Mouse (Mus musculus): ENCODE data around the gene Rplp2.

Gene Rplp2

DNA sequence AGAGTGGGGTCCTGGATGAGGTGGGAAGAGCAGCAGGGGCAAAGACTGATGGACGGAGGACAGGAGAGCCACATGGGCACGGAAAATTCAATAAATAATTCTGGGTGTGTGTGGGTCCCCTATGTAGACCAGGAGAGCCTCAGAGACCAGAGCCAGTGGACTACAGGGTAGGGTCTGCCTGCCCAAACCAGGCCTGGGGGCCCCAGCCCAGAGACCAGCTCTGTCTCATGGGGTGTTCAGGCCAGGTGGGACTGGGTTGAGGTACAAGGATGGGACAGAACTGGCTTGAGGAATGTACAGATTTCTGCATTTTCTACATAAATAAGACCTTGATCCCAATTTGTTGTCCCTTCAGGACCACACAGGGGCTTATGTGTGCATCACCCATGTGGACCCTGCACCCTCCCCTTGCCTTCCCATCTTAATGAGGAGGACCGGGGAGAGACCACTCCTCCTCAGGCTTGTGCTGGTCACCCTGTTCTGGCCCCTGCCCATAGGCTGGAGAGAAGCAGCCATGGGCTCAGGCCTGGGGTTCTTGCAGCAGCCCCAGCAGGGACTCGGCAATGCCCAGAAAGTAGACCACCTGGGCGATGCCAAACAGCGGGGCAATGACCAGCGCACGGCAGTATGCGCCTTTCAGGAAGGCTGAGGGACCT, 16.5 kb upstream of the Rplp2 start:
- no peak for DNase-seq (ENCODE audit: low read depth, low spot score)

- no peak for DNase-seq (ENCODE audit: low read depth, low spot score)
These were observed 15.6 kb upstream of the Rplp2 start for GRCm38 (mm10) chr7:141431434-141432185.

GRCm38 (mm10) chr7:141432186-141432611, 15.0 kb upstream of the Rplp2 start:
- DNase-seq (ENCODE audit: low read depth, low spot score) = no peak

DNA sequence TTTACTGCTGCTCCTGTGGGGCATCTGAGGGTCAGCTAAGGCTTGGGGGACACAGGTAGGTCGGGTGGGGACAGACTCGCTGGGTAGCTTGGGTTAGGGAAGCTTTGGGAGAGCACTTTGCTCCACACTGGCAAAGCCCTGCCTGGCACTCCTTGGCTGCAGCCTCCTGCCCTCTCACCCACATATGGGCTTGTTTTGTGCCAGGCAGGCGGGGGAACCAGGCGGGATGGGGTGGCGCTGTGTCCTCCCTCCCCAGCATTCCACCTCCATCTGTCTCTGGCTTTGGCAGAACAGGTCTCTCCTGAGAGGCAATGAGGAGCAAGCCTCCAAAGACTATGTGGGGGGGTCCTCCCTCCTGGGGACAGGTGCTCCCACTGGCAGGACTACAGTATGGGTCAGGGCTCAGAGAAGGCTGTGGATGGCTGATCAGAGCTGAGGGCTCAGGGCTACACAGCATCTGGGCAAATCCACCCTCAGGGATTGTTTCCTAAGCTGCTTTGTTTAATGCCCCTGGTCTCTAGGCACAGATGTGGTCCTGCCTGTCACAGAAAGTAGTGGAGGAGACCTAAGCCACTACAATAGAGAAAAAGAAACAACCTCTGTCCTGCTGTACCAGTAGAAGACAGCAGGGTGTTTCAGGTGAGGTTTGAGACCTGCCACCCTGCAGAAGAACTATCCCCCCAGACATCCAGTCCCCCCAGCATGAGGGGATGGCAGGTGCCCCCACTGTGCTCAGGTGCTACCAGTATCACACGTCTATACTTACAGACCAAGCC, 14.2 kb upstream of the Rplp2 start:
- no peak for DNase-seq (ENCODE audit: low read depth, low spot score)

GRCm38 (mm10) chr7:141433517-141434400, 13.4 kb upstream of the Rplp2 start:
- DNase-seq (ENCODE audit: low read depth, low spot score) = no peak

- peak; percentile 54 for DNase-seq (ENCODE audit: low read depth, low spot score)
These were observed 12.7 kb upstream of the Rplp2 start for GRCm38 (mm10) chr7:141434464-141434863.

DNA sequence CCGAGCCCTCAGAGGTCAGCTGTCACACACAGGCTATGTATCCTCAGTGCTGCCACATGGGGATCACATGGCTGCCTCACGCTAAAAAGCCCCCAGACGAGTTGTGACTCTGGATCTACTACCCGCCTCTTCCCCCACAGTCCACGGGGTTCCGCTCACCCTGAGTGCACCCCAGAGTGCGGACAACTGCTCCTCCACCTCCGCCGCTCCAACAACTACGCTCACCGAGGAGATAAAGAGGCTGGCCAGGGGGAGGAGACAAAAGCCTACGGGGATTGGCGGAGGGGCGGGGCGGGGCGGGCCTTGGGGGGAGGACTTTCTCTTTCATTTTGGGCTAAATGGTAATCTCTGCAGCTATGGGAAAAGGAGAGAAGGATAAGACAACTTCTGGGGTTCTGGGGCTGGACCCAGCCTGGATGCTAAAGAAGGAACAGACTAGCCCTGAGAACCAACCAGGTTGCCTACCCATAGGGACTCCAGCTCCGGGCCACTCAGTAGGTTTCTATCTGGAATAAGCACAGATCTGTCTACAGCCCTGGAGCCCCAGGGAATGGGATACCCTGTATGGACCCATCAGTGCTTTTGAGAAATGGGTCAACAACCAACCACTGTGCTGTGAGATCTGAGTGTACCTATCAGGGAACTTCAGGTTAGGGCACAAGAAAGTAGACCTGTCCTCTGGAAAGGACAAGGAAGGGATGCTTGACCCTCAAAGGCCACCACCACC, 11.9 kb upstream of the Rplp2 start:
- DNase-seq (ENCODE audit: low read depth, low spot score) = peak; percentile 84

DNA sequence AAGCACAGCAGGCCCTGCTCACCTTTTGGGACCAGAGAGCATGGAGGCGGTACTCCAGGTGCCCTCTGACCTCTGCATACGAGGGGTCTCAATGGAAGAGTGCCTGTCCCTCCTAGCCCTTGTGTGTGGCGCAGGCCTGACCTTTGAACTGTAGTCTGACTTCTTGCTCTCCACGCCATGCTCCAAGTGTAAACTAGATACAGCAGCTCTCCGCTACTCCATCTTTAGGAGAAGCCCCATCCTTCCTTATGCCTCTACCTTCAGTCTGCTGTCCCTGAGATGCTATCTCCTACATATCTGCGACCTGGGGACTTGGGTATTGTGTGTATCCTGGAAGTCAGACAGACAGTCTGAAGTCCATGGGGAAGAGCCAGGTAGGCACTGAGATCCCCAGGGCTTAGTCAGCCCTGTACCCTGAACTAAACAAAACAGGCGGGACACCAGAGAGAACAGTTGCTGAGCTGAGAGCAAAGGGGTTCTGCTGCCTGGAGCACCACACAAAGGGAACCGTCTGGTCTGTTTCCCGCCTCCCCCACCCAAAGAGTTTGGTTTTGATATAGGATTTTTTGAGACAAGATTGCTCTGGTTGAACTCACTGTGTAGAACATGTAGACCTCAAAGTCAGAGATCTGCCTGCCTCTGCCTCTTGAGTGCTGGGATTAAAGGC, 11.2 kb upstream of the Rplp2 start:
- DNase-seq (ENCODE audit: low read depth, low spot score) = no peak

DNA sequence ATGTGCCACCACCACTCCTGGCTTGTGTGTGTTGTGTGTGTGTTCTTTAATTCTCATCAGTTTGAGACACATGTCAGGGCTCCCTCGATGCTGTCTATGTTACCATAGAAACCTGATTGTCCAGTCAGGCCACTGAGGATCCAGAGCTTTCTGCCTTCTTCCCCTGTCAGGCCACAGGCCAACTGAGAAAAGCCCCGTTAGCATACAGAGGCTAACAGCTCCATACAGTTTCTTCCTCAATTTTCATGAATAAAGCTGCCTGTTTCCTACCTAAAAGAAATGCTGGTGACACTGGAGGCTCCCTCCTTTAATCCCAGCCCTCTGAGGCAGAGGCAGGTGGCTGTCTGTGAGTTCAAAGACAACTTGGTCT, 10.7 kb upstream of the Rplp2 start:
- no peak for DNase-seq (ENCODE audit: low read depth, low spot score)

- DNase-seq (ENCODE audit: low read depth, low spot score) = peak; percentile 88
These were observed 9.7 kb upstream of the Rplp2 start, which contains the start of gene Slc25a22 for GRCm38 (mm10) chr7:141437178-141438120. Gene Slc25a22 (minus strand): TSS chr7:141437892.

- no peak for DNase-seq (ENCODE audit: low read depth, low spot score)
These were observed 8.8 kb upstream of the Rplp2 start for GRCm38 (mm10) chr7:141438201-141438968.

GRCm38 (mm10) chr7:141439140-141439679, 8.0 kb upstream of the Rplp2 start:
- DNase-seq (ENCODE audit: low read depth, low spot score) = no peak

DNA sequence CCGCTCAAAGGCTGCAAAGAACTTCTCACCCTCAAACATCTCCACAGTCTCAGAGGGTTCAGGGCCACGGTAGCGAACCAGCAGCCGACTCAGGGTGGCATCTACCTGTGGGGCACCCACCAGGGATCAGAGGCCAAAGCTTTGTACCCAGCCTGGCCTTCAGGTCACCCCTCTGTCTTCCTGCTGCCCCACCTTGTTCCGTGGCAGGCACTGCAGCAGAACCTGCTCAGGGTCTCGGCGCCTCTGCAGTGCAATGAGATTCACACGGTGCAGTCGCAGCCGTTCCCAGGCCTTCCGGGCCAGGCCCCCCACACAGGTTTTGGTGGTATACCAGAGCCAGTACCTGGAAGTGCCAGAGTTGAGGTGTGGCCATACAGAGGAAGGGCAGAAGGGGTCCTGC, 7.4 kb upstream of the Rplp2 start:
- no peak for DNase-seq (ENCODE audit: low read depth, low spot score)

DNA sequence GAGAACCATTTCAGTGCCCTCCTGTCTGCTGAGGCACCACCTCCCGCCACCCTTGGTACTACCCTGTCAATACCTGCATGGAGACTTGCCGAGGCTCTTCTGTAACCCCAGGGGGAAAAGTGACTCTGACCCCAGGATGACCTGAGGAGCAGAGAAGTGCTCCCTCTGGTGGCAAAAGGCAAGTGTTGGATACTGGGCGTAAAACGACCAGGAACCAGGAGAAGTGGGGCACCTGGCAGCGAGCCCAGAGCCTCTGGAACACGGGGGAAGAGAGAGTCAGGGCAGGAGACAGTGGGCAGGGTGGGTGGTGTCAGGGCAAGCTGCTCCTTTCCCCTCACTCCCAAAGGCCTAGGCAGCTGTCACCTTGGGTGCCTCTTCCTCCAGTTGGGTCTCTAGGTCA, 6.6 kb upstream of the Rplp2 start:
- DNase-seq (ENCODE audit: low read depth, low spot score) = peak; percentile 73

DNA sequence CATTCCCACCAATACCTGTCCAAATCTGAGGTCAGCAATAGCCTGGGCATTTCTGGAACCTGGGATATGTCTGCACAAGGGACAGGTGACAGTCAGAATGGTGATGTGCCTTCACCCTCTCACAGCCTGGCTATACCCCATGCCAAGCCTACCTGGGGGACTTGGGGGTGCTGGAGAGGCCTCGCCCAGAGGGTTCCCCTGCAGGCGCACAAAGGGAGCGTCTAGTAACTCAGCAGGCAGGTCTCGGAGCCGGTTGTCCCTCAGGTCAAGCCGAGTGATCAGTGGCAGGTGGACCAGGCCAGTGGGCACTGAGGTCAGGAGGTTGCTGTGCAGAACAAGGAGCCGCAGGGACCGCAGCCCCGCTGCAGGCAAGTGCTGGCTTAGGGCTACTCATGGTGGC, 5.7 kb upstream of the Rplp2 start:
- DNase-seq (ENCODE audit: low read depth, low spot score) = no peak

GRCm38 (mm10) chr7:141442199-141442598, 5.0 kb upstream of the Rplp2 start:
- no peak for DNase-seq (ENCODE audit: low read depth, low spot score)

DNA sequence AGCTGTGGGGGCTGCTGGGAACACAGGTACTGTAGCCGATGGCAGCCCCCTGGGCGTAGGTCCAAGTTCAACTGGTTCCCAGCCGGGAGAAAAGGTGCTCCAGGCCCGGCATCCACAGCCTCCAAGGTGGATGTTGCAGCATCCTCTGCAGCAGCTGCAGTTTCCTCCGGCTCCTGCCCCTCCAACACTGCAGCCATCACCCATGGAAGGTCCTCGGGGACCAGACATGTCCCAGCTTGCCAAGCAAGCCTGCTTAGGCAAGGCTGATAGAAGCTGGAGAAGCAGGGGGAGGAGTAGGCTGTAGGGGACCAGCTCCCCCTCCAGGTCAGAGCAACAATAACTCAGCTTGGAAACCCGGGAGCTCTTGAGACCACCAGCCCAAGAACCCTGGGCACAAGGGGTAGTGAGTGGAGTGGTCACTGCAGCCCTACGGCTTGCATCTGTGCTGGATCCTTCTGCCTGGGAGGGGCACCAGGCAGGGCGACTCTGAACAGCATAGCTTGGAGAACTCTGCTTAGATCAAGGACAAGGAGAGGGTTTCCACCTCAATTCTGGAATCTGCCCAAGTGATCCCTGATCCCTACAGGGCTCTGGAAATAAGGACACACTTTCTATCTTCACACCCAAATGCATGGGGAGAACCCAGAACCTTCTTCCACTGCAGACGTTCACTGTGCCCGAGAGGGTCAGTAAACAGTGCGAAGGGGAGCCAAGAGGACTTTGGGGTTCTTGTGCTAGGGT, 3.9 kb upstream of the Rplp2 start:
- DNase-seq (ENCODE audit: low read depth, low spot score) = peak; percentile 38

All from CD4-positive, CD25-positive, alpha-beta regulatory T cell, adult 2 months (primary cell).